In the genomic region with DNA sequence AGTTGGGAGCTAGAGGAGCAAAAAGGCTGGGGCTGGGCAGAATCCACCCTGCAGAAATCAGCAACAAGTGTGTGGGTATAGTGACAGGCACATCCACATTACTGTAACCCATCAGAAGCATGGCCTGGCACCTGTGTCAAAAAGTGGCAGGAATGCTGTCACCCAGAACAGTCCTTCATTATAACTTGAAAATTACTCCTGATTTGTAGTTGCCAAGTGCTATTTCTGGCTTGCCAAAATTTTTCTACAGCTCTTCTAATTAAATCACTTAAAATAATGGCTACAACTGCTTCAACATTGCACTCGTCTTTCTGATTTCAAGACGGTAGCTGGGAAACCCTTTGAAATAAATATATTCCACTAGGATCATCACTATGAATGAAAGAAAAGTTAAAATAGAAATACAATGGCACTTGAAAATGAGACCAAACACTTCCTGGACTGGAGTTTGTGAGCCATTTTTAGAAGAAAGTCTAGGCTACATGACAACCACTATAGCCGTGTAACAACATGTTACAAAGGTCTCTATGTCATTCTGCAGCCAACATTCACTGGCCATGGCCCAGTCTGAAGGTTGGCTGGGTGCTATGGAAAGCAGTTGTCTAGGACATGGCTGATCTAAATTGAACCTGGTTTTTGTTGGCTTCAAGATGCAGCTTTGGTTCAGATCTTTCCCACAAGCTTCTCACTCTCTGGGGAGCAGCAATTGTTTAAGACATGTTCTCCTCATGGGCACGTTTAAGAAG, we compare ENCODE assay signal across 25 mouse cellular contexts.
A peak's percentile ranks its signal among the peaks of the same experiment; 100 is the strongest.
DNase-seq lines count a peak whose midpoint lies in the region; ATAC-seq lines count a peak whose summit lies in the region.
"Had no signal": no experiment of that assay in that cellular context is flagged by ENCODE, and none has a peak within 500 bp of the region (broad histone marks: within the 10 kb centered on the region; RNA-seq: fewer than 3 reads in every experiment).

No protein-coding gene starts in this region.

- H3K27ac ChIP-seq in forebrain, embryonic 13.5 days: no peak overlapping the region
- no peak overlapping the region for H3K27ac ChIP-seq in forebrain, embryonic 10.5 days
- H3K27ac ChIP-seq in forebrain, embryonic 16.5 days (ENCODE audit: low read length): 0 out of 2 replicates have a peak overlapping the region, but pooled peaks have one; percentile 6
- H3K27ac ChIP-seq: embryonic facial prominence, embryonic 10.5 days; embryonic facial prominence, embryonic 13.5 days; heart, embryonic 13.5 days; hindbrain, embryonic 14.5 days; hindbrain, postnatal 0 days had no signal

- no peaks in the 10 kb centered on the region for H3K9me3 ChIP-seq in forebrain, embryonic 13.5 days (replicated peaks)
- H3K9me3 ChIP-seq in forebrain, embryonic 10.5 days: no peaks in the 10 kb centered on the region
- no peaks in the 10 kb centered on the region for H3K9me3 ChIP-seq in forebrain, embryonic 16.5 days (ENCODE audit: control insufficient read depth, low read length)
- H3K9me3 ChIP-seq: embryonic facial prominence, embryonic 10.5 days; embryonic facial prominence, embryonic 13.5 days; heart, embryonic 13.5 days had no signal

- 71% methylated on average over 4 of the region's 4 CpGs for WGBS in forebrain, embryonic 13.5 days
- 92% methylated on average over 4 of the region's 4 CpGs for WGBS in forebrain, embryonic 10.5 days
- 33% methylated on average over 4 of the region's 4 CpGs for WGBS in forebrain, embryonic 16.5 days

- H3K4me1 ChIP-seq in forebrain, embryonic 13.5 days: peaks cover 8% of the 10 kb centered on the region
- 0 out of 2 replicates have a peak, but pooled peaks cover 5% of the 10 kb centered on the region for H3K4me1 ChIP-seq in forebrain, embryonic 10.5 days
- peaks cover 18% of the 10 kb centered on the region for H3K4me1 ChIP-seq in forebrain, embryonic 16.5 days (replicated peaks; ENCODE audit: control insufficient read depth, insufficient read depth, low read length)
- H3K4me1 ChIP-seq: embryonic facial prominence, embryonic 10.5 days; heart, embryonic 13.5 days had no signal

- no peak overlapping the region for H3K4me3 ChIP-seq in forebrain, embryonic 13.5 days
- no peak overlapping the region for H3K4me3 ChIP-seq in forebrain, embryonic 10.5 days
- H3K4me3 ChIP-seq in forebrain, embryonic 16.5 days (replicated peaks; ENCODE audit: low read length): no peak overlapping the region
- H3K4me3 ChIP-seq: embryonic facial prominence, embryonic 10.5 days; embryonic facial prominence, embryonic 13.5 days; erythroblast, embryonic 14.5 days; heart, embryonic 13.5 days had no signal

- peak; percentile 28; the same call in 1 of the 2 replicates for ATAC-seq in forebrain, embryonic 13.5 days
- ATAC-seq in forebrain, embryonic 16.5 days: peak; percentile 47; the same call in 1 of the 2 replicates
- ATAC-seq: hindbrain, postnatal 0 days; inflammation-experienced regulatory T-cells, adult 6 months; intestine, embryonic 16.5 days; Patski had no signal

- H3K9ac ChIP-seq in forebrain, embryonic 13.5 days: no peak overlapping the region
- H3K9ac ChIP-seq in forebrain, embryonic 16.5 days (replicated peaks; ENCODE audit: low read depth, low read length): no peak overlapping the region
- H3K9ac ChIP-seq: embryonic facial prominence, embryonic 13.5 days; heart, embryonic 13.5 days; hindbrain, embryonic 14.5 days had no signal

- H3K27me3 ChIP-seq in forebrain, embryonic 13.5 days: no peaks in the 10 kb centered on the region
- H3K27me3 ChIP-seq in forebrain, embryonic 10.5 days (ENCODE audit: poor library complexity, severe bottlenecking): no peaks in the 10 kb centered on the region
- H3K27me3 ChIP-seq in forebrain, embryonic 16.5 days (replicated peaks; ENCODE audit: control insufficient read depth, insufficient read depth, low read length): no peaks in the 10 kb centered on the region
- H3K27me3 ChIP-seq: embryonic facial prominence, embryonic 13.5 days; heart, embryonic 13.5 days had no signal

- no peak for DNase-seq in forebrain, embryonic 10.5 days (ENCODE audit: extremely low spot score, low spot score)
- peak; percentile 12 for DNase-seq in gastrocnemius, postnatal 25 days
- no peak for DNase-seq in gastrocnemius, postnatal 10 days
- peak; percentile 16 for DNase-seq in heart, adult 8-10 months (ENCODE audit: low spot score)
- DNase-seq in heart, postnatal 4 days: no peak
- no peak for DNase-seq in lung, postnatal 25 days (ENCODE audit: low spot score)
- DNase-seq: adrenal gland, postnatal 14 days; cerebellum, adult 11-12 months; cerebellum, adult 8-10 months; cerebellum, postnatal 10 days; cerebellum, postnatal 36 days; embryo, embryonic 11 days; kidney, adult 18-20 months; kidney, adult 9 months had no signal

- no peak overlapping the region for H3K4me2 ChIP-seq in forebrain, embryonic 13.5 days
- H3K4me2 ChIP-seq in forebrain, embryonic 16.5 days (ENCODE audit: low read length): no peak overlapping the region
- H3K4me2 ChIP-seq: embryonic facial prominence, embryonic 13.5 days; heart, embryonic 13.5 days; hindbrain, embryonic 14.5 days had no signal

- H3K36me3 ChIP-seq in forebrain, embryonic 13.5 days (ENCODE audit: poor library complexity, severe bottlenecking): no peaks in the 10 kb centered on the region
- H3K36me3 ChIP-seq in forebrain, embryonic 10.5 days (replicated peaks): no peaks in the 10 kb centered on the region
- no peaks in the 10 kb centered on the region for H3K36me3 ChIP-seq in forebrain, embryonic 16.5 days (ENCODE audit: control insufficient read depth, insufficient read depth)
- H3K36me3 ChIP-seq: embryonic facial prominence, embryonic 10.5 days; embryonic facial prominence, embryonic 13.5 days; heart, embryonic 13.5 days had no signal

Comparison
In these comparisons a context has a peak if more than half of its experiments do, and no peak if none do; other contexts are left out.
1. DNase-seq: peak in gastrocnemius, postnatal 25 days (single experiment) and heart, adult 8-10 months (single experiment); none in forebrain, embryonic 10.5 days (single experiment), gastrocnemius, postnatal 10 days (single experiment), heart, postnatal 4 days (single experiment) and lung, postnatal 25 days (single experiment).